Mouse (Mus musculus): ENCODE results near the gene Pard3. TPM values are rescaled to one million over a fixed set of nuclear protein-coding genes. Genes with fewer than 3 reads are reported as not detected.

The Pard3 gene
- total and polyA plus RNA-seq, 3 experiments = 0.51 to 1.3 (median 0.94) TPM

DNA sequence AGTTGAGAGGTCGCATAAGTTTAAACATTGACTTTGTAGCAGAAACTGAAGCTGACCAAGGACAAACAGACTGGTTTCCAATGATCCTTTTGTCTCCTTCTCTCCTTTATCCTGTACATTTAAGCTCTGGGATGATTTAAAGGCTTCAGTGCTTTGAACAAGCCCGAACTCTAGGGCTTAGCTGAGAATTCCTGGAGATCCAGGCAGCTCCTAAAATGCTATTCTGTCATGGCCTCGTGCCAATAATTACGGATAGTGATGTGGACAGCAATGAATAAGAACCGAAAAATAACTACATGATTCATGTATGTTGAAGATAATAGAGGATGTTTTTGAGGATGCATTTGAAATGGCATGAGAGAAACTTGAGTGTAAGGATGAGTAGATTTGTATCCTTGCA lies 421.9 kb downstream of the Pard3 start:
- no peaks in the 10 kb centered on the region for H3K27me3 ChIP-seq (replicated peaks)
- no peak for TF ChIP-seq PAX5 (IDR thresholded peaks at IDR 0.05; ENCODE audit: low read length)
- H3K9me3 ChIP-seq (replicated peaks; ENCODE audit: low read length) = no peaks in the 10 kb centered on the region
- no peak overlapping the region for H3K4me2 ChIP-seq (ENCODE audit: insufficient read depth, low read depth, poor library complexity, severe bottlenecking)
- H3K36me3 ChIP-seq (replicated peaks in 1 of 2; ENCODE audit: control insufficient read depth in 1 of 2, insufficient read depth in 1 of 2, low read length in 1 of 2) = no peaks in the 10 kb centered on the region
- in situ Hi-C loops (cut with MboI; ENCODE audit: low pct_ligation_motif_present, low pct_unique_long_range_greater_than_20kb, low sequenced_read_pairs) = no loop called here
- no peak overlapping the region for H3K27ac ChIP-seq (ENCODE audit: insufficient read depth, low read depth)
- no peak overlapping the region for H3K9ac ChIP-seq (ENCODE audit: insufficient read depth, low read depth)
- 0 out of 4 replicates have a peak, but pooled peaks cover 0 to 5% of the 10 kb centered on the region in 2 experiments for H3K4me1 ChIP-seq (ENCODE audit: control insufficient read depth in 1 of 2, insufficient read depth in 2 of 2)
- no peaks in the 10 kb centered on the region for H3K79me2 ChIP-seq (replicated peaks; ENCODE audit: control insufficient read depth, extremely low read depth, insufficient read depth, poor library complexity, severe bottlenecking)
- dilution Hi-C loops (cut with MboI; ENCODE audit: extremely low pct_ligation_motif_present, extremely low pct_unique_long_range_greater_than_20kb, low sequenced_read_pairs) = no loop called here
- no peak for DNase-seq (ENCODE audit: extremely low read depth)
- no peak overlapping the region for H3K4me3 ChIP-seq (replicated peaks in 1 of 3; ENCODE audit: low read depth in 2 of 3, low read length in 2 of 3, poor library complexity in 1 of 3)

GRCm38 (mm10) chr8:127491963-127492362 lies 428.3 kb downstream of the Pard3 start:
- H3K4me3 ChIP-seq (replicated peaks in 1 of 3; ENCODE audit: low read depth in 2 of 3, low read length in 2 of 3, poor library complexity in 1 of 3) = no peak overlapping the region
- H3K9ac ChIP-seq (ENCODE audit: insufficient read depth, low read depth) = no peak overlapping the region
- H3K27me3 ChIP-seq (replicated peaks) = no peaks in the 10 kb centered on the region
- dilution Hi-C loops (cut with MboI; ENCODE audit: extremely low pct_ligation_motif_present, extremely low pct_unique_long_range_greater_than_20kb, low sequenced_read_pairs) = no loop called here
- no peaks in the 10 kb centered on the region for H3K36me3 ChIP-seq (replicated peaks in 1 of 2; ENCODE audit: control insufficient read depth in 1 of 2, insufficient read depth in 1 of 2, low read length in 1 of 2)
- H3K9me3 ChIP-seq (replicated peaks; ENCODE audit: low read length) = no peaks in the 10 kb centered on the region
- in situ Hi-C loops (cut with MboI; ENCODE audit: low pct_ligation_motif_present, low pct_unique_long_range_greater_than_20kb, low sequenced_read_pairs) = no loop called here
- no peak for TF ChIP-seq CHD2 (IDR thresholded peaks at IDR 0.05; ENCODE audit: low read length)
- TF ChIP-seq RCOR1 (conservative IDR thresholded peaks at IDR 0.05; ENCODE audit: low read depth, low read length) = no peak
- no peak for TF ChIP-seq HCFC1 (IDR thresholded peaks at IDR 0.05; ENCODE audit: low read depth, low read length)
- H3K4me2 ChIP-seq (ENCODE audit: insufficient read depth, low read depth, poor library complexity, severe bottlenecking) = no peak overlapping the region
- no peak overlapping the region for H3K27ac ChIP-seq (ENCODE audit: insufficient read depth, low read depth)
- no peak for DNase-seq (ENCODE audit: extremely low read depth)
- no peaks in the 10 kb centered on the region for H3K79me2 ChIP-seq (replicated peaks; ENCODE audit: control insufficient read depth, extremely low read depth, insufficient read depth, poor library complexity, severe bottlenecking)
- H3K4me1 ChIP-seq (ENCODE audit: control insufficient read depth in 1 of 2, insufficient read depth in 2 of 2) = peaks cover 0 to 11% of the 10 kb centered on the region in 2 experiments; a peak in 3 of 4 replicates

DNA sequence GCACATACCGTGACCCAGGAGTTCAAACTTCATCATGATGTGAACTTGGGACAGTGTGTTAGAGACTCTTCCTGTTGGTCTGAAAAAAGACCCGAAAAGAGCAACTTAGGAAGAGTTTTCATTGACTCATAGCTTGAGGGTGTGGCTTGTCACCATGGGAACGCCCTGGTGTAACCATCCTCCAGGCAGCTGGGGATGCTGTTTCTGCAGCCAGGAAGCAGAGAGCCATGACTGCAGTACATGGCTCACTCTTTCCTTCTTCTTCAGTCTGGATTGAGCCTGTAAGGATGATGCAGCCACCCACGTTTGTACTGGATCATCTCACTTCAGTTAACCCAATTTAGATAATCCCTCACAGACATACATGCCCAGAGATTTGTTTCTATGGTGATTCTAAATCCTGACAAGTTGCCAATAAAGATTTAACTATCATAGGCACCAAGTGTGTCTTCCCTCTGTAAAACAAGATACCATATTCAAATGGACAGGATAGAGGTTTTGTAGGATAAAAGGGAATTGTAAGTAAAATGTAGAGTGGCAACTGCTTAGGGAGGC lies 431.6 kb downstream of the Pard3 start:
- TF ChIP-seq NRF1 (IDR thresholded peaks at IDR 0.05; ENCODE audit: low read depth, low read length) (no peak), MAZ (IDR thresholded peaks at IDR 0.05; ENCODE audit: low read depth, low read length) (no peak), ZKSCAN1 (IDR thresholded peaks at IDR 0.05; ENCODE audit: borderline replicate concordance, low read depth, low read length) (no peak), CHD2 (IDR thresholded peaks at IDR 0.05; ENCODE audit: low read length) (no peak), RAD21 (IDR thresholded peaks at IDR 0.05; ENCODE audit: low read depth, low read length) (no peak), USF1 (IDR thresholded peaks at IDR 0.05; ENCODE audit: low read depth, low read length) (no peak), RCOR1 (conservative IDR thresholded peaks at IDR 0.05; ENCODE audit: low read depth, low read length) (no peak), JUND (conservative IDR thresholded peaks at IDR 0.05; ENCODE audit: low read depth, low read length) (no peak), UBTF (IDR thresholded peaks at IDR 0.05; ENCODE audit: low read depth, low read length) (no peak), HCFC1 (IDR thresholded peaks at IDR 0.05; ENCODE audit: low read depth, low read length) (no peak), NELFE (IDR thresholded peaks at IDR 0.05; ENCODE audit: low read depth, low read length) (no peak), KAT2A (IDR thresholded peaks at IDR 0.05; ENCODE audit: insufficient replicate concordance, low read length) (no peak), SIN3A (IDR thresholded peaks at IDR 0.05; ENCODE audit: low read length) (no peak), POLR2A (IDR thresholded peaks at IDR 0.05; ENCODE audit: low read depth, low read length) (no peak), SMC3 (IDR thresholded peaks at IDR 0.05; ENCODE audit: low read depth, low read length) (no peak), IRF4 (IDR thresholded peaks at IDR 0.05; ENCODE audit: low read depth, low read length) (no peak), ZNF384 (IDR thresholded peaks at IDR 0.05; ENCODE audit: low read depth, low read length) (no peak)
- Histone ChIP-seq H3K9ac (ENCODE audit: insufficient read depth, low read depth) (no peak overlapping the region), H3K9me3 (replicated peaks; ENCODE audit: low read length) (no peaks in the 10 kb centered on the region), H3K4me1 (ENCODE audit: control insufficient read depth in 1 of 2, insufficient read depth in 2 of 2) (peaks cover 0 to 12% of the 10 kb centered on the region in 2 experiments; a peak in 3 of 4 replicates), H3K27ac (ENCODE audit: insufficient read depth, low read depth) (no peak overlapping the region), H3K4me2 (ENCODE audit: insufficient read depth, low read depth, poor library complexity, severe bottlenecking) (no peak overlapping the region), H3K4me3 (replicated peaks in 1 of 3; ENCODE audit: low read depth in 2 of 3, low read length in 2 of 3, poor library complexity in 1 of 3) (no peak overlapping the region), H3K27me3 (replicated peaks) (no peaks in the 10 kb centered on the region), H3K36me3 (replicated peaks in 1 of 2; ENCODE audit: control insufficient read depth in 1 of 2, insufficient read depth in 1 of 2, low read length in 1 of 2) (no peaks in the 10 kb centered on the region), H3K79me2 (replicated peaks; ENCODE audit: control insufficient read depth, extremely low read depth, insufficient read depth, poor library complexity, severe bottlenecking) (no peaks in the 10 kb centered on the region)
- dilution Hi-C loops (cut with MboI; ENCODE audit: extremely low pct_ligation_motif_present, extremely low pct_unique_long_range_greater_than_20kb, low sequenced_read_pairs) (no loop called here), in situ Hi-C loops (cut with MboI; ENCODE audit: low pct_ligation_motif_present, low pct_unique_long_range_greater_than_20kb, low sequenced_read_pairs) (no loop called here)
- peak; percentile 47 for DNase-seq (ENCODE audit: extremely low read depth)
